Mouse (Mus musculus) E14TG2a.4 (cell line): ENCODE data around the gene Six6.

Experiments used
- H3K27me3 ChIP-seq: 2 replicates; pipeline ENCODE4 v1.6.1; 2014; ENCODE audit warnings: low read length, control low read depth; ENCODE audit not compliant: insufficient read depth
- H3K36me3 ChIP-seq: 2 replicates; pipeline ENCODE4 v1.6.1; 2014; ENCODE audit warnings: low read length, control low read depth; ENCODE audit not compliant: insufficient read depth
- H3K4me1 ChIP-seq: replicated peaks from 2 replicates; pipeline ENCODE4 v1.6.1; 2014; ENCODE audit warnings: low read depth, low read length, control low read depth
- H3K4me3 ChIP-seq: replicated peaks from 2 replicates; pipeline ENCODE4 v1.5.1; 2014; ENCODE audit warnings: mild to moderate bottlenecking, low read length
- H3K9me3 ChIP-seq: 2 replicates; pipeline ENCODE4 v1.6.1; 2014; ENCODE audit warnings: low read length, control low read depth
- CTCF ChIP-seq: conservative IDR thresholded peaks from 2 replicates; pipeline ENCODE4 v1.5.1; 2014; ENCODE audit warnings: low read length
- NANOG ChIP-seq: IDR thresholded peaks from 2 replicates; pipeline ENCODE4 v1.6.1; 2014; ENCODE audit warnings: borderline replicate concordance, low read length, mixed read lengths
- POU5F1 ChIP-seq: IDR thresholded peaks from 2 replicates; pipeline ENCODE4 v1.6.1; 2014; ENCODE audit warnings: low read length, borderline replicate concordance

Six6 gene

DNA sequence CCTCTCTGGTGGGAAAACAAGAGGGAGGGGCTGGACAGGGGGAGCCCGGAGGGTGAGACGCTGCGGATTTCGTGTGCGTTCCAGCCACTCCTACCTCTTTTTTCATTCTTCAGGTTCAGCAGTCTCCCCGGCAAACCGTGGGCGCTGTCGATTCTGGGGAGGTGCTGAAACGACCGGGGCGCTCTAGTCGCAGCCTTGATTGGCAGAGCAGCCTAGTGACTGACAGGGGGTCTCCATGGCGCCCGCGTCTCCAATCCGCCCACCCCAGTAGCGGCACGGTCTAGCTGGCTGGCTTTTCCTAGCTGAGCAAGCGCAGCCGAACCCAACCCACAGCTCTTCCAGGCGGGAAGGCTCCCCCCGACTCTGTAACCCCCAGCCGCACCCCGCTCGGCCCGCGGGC is at the start of gene Six6:
Gene Six6 (plus strand): TSS at position 277 of the 400 bp plus-strand sequence.
- H3K4me3 ChIP-seq = peak within 1 kb of the TSS; percentile 81
- H3K27me3 ChIP-seq = peaks cover 85% of the 10 kb centered on the region
- H3K4me1 ChIP-seq = peaks cover 44% of the 10 kb centered on the region
- no peak for TF ChIP-seq POU5F1
- TF ChIP-seq CTCF = no peak
- no peak for TF ChIP-seq NANOG
- H3K9me3 ChIP-seq = no peaks in the 10 kb centered on the region
- no peaks in the 10 kb centered on the region for H3K36me3 ChIP-seq

DNA sequence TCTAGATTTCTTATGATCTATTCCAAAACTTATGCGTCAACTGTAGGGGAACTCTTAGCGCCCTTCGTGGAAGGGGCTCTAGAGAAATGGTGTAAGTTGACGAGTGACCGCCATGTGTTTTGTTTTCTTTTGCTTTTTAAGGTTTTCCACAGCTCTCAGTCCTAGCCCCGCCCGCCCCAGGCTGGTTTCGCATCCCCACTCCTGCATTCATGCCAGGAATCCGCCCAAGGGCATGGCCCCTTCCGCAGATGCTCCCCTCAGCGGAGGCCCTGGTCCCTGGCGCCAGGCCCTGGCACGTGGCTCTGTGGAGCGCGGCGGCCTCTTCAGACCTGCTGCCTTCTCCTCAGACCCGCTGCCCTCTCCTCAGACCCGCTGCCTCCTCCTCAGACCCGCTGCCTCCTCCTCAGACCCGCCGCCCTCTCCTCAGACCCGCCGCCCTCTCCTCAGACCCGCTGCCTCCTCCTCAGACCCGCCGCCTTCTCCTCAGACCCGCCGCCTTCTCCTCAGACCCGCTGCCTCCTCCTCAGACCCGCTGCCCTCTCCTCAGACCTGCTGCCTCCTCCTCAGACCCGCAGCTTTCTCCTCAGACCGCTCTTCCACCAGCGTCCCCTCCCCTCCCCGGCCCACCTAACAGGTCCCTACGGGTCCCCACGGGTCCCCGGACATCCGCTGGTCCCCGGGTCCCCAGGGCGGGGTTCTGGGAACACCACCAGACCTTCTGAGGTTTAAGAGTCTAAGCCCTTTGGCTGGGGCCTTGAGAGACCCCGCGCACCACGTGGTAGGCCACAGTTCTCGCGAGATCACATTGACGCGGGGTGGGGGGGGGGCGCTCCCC is 22.3 kb upstream of the Six6 start:
- Histone ChIP-seq H3K4me3 (peak overlapping the region; percentile 76), H3K36me3 (peaks cover 7% of the 10 kb centered on the region; the same call in 1 of the 2 replicates), H3K27me3 (peaks cover 26% of the 10 kb centered on the region), H3K9me3 (peaks cover 4% of the 10 kb centered on the region; the same call in 1 of the 2 replicates), H3K4me1 (peaks cover 5% of the 10 kb centered on the region; the same call in 1 of the 2 replicates)
- no peak for TF ChIP-seq POU5F1
- TF ChIP-seq CTCF = no peak
- TF ChIP-seq NANOG = no peak

DNA sequence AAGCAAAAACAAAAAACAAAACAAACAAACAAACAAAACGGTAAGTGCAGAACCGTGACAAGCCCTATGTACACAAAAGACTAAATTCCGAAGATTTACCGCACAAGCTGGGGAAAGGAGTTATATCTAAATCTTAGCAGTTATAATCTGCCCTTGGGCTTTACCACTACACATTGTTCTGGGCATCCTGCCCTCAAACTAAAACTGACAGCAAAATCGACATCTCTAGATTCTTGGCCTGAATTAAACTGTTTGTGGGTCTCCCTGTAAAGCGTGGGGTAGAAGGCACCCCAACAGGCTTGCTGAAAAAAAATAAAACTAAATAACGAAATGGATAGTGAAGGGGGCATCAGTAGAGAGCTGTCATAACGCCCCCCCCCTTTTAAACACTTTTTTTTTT is 2.9 kb upstream of the Six6 start:
- H3K27me3 ChIP-seq = peaks cover 58% of the 10 kb centered on the region
- no peak overlapping the region for H3K4me3 ChIP-seq
- H3K9me3 ChIP-seq = no peaks in the 10 kb centered on the region
- TF ChIP-seq CTCF (no peak), NANOG (no peak), POU5F1 (no peak)
- peaks cover 38% of the 10 kb centered on the region for H3K4me1 ChIP-seq
- H3K36me3 ChIP-seq = no peaks in the 10 kb centered on the region

DNA sequence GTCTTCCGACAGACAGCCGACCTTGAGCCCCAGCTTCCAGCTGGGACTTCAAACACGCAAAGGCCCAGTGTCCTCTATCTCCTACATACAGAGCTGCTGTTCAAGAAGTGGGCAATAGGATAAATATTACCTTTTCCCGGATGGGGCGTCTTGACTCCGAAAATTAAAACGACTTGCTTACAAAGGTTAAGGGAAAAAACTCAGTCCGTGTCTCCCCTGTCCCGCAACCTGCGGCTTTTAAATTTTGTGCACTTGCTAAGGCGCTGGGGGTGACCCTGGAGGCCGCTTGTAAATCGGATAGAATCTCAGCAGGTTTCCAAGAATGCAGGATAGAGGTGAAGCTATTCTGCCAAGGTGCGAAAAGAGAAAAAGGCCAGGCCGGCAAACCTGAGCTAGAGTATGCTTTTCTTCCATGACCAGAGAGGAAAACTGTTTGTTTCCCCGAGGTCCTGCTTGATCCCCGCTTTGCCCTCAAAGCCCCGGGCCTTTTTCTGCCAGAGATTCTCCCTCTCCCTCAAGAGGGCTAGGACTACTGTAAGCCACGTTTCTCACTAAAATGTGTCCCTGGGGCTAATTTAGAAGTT is 2.1 kb upstream of the Six6 start:
- Histone ChIP-seq H3K27me3 (peaks cover 67% of the 10 kb centered on the region), H3K4me3 (no peak overlapping the region), H3K4me1 (peaks cover 40% of the 10 kb centered on the region), H3K36me3 (no peaks in the 10 kb centered on the region), H3K9me3 (no peaks in the 10 kb centered on the region)
- TF ChIP-seq POU5F1 (no peak), CTCF (no peak), NANOG (no peak)

DNA sequence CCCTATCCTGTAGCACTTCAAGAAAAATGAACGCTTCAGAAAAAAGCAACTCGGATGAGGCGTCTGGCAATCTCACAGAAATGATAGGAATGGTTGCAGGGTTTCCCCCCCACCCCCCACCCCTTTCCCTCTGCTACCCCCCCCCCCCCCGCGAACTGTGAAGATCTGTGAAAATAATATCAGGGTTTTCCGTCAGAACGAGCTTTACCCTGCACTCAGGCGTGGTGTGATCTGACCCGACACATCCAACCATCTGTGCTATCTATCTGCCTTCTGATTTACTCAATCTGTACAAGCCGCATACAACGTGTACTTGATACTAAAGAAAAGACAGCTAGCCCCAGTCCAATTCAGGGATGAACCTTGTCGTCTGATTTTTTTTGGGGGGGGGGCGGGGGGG is 1.5 kb upstream of the Six6 start:
- peaks cover 72% of the 10 kb centered on the region for H3K27me3 ChIP-seq
- no peaks in the 10 kb centered on the region for H3K9me3 ChIP-seq
- TF ChIP-seq POU5F1 (no peak), CTCF (no peak), NANOG (no peak)
- H3K4me1 ChIP-seq = peaks cover 40% of the 10 kb centered on the region
- no peak overlapping the region for H3K4me3 ChIP-seq
- H3K36me3 ChIP-seq = no peaks in the 10 kb centered on the region

DNA sequence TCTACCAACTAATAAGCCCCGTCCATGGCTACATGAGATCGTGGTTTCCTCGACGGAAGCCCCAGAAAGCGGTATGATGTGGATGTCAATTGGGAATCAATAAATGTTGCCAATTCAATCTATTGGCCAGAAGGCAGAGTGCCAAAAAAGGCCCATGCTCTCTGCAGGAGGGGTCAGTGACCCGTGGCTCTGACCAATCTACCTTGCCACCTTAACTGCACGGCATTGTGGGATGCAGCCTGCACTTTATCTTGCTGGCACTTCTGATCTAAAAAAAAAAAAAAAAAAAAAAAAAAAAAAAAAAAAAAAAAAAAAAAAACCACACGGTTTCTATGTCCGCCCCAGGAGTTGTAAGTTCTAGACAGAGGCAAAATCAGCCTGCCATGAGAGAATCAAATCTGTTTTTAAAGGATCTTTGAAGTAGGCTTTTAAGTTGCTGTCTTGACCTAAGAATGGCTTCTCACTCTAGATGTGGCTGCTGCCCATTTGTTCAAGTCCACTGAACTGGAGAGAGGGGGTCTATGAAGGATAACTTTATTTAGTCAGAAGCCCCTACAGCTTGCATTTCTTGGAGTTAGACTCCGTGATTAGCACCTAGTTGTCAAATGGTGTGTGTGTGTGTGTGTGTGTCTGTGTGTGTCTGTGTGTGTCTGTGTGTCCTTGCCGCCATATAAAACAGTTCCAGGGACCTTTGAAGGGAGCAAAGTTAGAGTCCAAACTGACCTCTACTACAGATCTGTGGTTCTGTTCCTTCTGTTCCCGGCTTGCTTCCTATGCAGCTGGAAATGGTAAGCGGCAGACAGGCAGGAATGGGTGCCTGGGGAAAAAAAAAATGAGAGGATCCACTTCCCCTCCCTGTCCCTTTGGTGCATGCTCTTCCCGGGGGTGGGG is 847 bp upstream of the Six6 start:
- Histone ChIP-seq H3K4me3 (peak overlapping the region; percentile 81), H3K4me1 (peaks cover 40% of the 10 kb centered on the region), H3K27me3 (peaks cover 79% of the 10 kb centered on the region), H3K9me3 (no peaks in the 10 kb centered on the region), H3K36me3 (no peaks in the 10 kb centered on the region)
- TF ChIP-seq NANOG (no peak), POU5F1 (no peak), CTCF (no peak)

DNA sequence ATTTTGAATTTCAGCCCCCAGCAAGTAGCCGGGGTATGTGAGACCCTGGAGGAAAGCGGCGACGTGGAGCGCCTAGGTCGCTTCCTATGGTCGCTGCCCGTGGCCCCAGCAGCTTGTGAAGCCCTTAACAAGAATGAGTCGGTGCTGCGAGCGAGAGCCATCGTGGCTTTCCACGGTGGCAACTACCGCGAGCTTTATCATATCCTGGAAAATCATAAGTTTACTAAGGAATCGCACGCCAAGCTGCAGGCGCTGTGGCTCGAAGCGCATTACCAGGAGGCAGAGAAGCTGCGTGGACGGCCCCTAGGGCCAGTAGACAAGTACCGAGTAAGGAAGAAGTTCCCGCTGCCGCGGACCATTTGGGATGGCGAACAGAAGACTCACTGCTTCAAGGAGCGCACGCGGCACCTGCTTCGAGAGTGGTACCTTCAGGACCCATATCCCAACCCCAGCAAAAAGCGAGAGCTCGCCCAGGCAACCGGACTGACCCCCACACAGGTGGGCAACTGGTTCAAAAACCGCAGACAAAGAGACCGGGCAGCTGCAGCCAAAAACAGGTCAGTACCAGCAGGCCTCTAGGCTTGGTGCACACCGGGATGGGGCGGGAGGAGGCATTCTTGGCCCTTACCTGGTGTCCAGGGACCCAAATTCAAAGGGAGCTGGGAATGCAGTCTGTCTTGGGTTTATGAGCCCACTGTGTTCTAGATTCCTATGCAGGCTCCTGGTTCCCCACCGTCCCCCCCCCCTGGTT is 554 bp downstream of the Six6 start, which contains the start of gene 4930447C04Rik:
Gene 4930447C04Rik (minus strand): TSS at position 704 of the 751 bp plus-strand sequence.
- Histone ChIP-seq H3K9me3 (no peaks in the 10 kb centered on the region), H3K4me3 (peak within 1 kb of the TSS; percentile 81), H3K4me1 (peaks cover 46% of the 10 kb centered on the region), H3K36me3 (no peaks in the 10 kb centered on the region), H3K27me3 (peaks cover 87% of the 10 kb centered on the region)
- TF ChIP-seq POU5F1 = no peak
- no peak for TF ChIP-seq CTCF
- TF ChIP-seq NANOG = no peak
